Mouse (Mus musculus) heart, embryonic 11.5 days (tissue): ENCODE results near the gene Ooep. TPM values are rescaled to one million over a fixed set of nuclear protein-coding genes. Genes with fewer than 3 reads are reported as not detected.

ENCODE experiments used
- ATAC-seq: fragments of 200-750 bp; cut with Nextera tagmentation; replicated peaks from 2 replicates; pipeline ENCODE4 v1.8.0; 2017; ENCODE audit warnings: moderate library complexity; ENCODE audit not compliant: insufficient number of reproducible peaks, low FRiP score, low TSS enrichment
- H3K27ac ChIP-seq: fragments of 300-500 bp; sonication (generic); 2 replicates; pipeline ENCODE4 v1.5.1; 2014; ENCODE audit warnings: mild to moderate bottlenecking, low read depth, low read length
- H3K27me3 ChIP-seq: fragments of 300-500 bp; sonication (generic); 2 replicates; pipeline ENCODE4 v1.6.1; 2014; ENCODE audit warnings: mild to moderate bottlenecking, low read length, mixed read lengths; ENCODE audit not compliant: control insufficient read depth, insufficient read depth
- H3K36me3 ChIP-seq: fragments of 300-500 bp; sonication (generic); 2 replicates; pipeline ENCODE4 v1.6.1; 2014; ENCODE audit warnings: mild to moderate bottlenecking, low read length, moderate library complexity, mixed read lengths; ENCODE audit not compliant: control insufficient read depth, insufficient read depth
- H3K4me1 ChIP-seq: fragments of 300-500 bp; sonication (generic); 2 replicates; pipeline ENCODE4 v1.6.1; 2014; ENCODE audit warnings: low read length; ENCODE audit not compliant: control insufficient read depth, insufficient read depth
- H3K4me2 ChIP-seq: fragments of 300-500 bp; sonication (generic); 2 replicates; pipeline ENCODE4 v1.6.1; 2014; ENCODE audit warnings: mild to moderate bottlenecking, moderate library complexity
- H3K4me3 ChIP-seq: fragments of 300-500 bp; sonication (generic); 2 replicates; pipeline ENCODE4 v1.5.1; 2014; ENCODE audit warnings: low read depth, low read length
- H3K9ac ChIP-seq: fragments of 300-500 bp; sonication (generic); 2 replicates; pipeline ENCODE4 v1.6.1; 2014; ENCODE audit warnings: mild to moderate bottlenecking, low read depth, low read length, moderate library complexity
- H3K9me3 ChIP-seq: fragments of 300-500 bp; sonication (generic); replicated peaks from 2 replicates; pipeline ENCODE4 v1.6.1; 2016; ENCODE audit warnings: low read length; ENCODE audit not compliant: control insufficient read depth
- WGBS: fragments of 180-500 bp; shearing (Covaris S2); extraction: QIAGEN DNeasy Blood & Tissue Kit; methylation state at CpG from one replicate; pipeline ENCODE4 v1.1.7; 2014; ENCODE audit not compliant: insufficient replicate concordance; 5-methylcytosine and 5-hydroxymethylcytosine counted together
- polyA plus RNA-seq: library from polyadenylated mRNA; unstranded; fragments of >200 nt; fragmentation: Nextera tagmentation; extraction: Ambion mirVana; gene quantifications from 2 replicates; pipeline ENCODE4 v1.2.1, GENCODE M21; 2014

Gene Ooep
- 0.77 and 0.99 TPM in 2 replicates for polyA plus RNA-seq

GRCm38 (mm10) chr9:78378113-78378785 lies at the start of gene Ooep:
TSS of gene Ooep (minus strand) at chr9:78378725.
- no peak; the same call in 1 of the 2 replicates for ATAC-seq
- Histone ChIP-seq H3K27me3 (peaks cover 5% of the 10 kb centered on the region; the same call in 1 of the 2 replicates), H3K4me1 (peaks cover 2% of the 10 kb centered on the region; the same call in 1 of the 2 replicates), H3K36me3 (no peaks in the 10 kb centered on the region), H3K27ac (no peak within 1 kb of the TSS), H3K4me3 (peak within 1 kb of the TSS; percentile 37), H3K9me3 (no peaks in the 10 kb centered on the region), H3K9ac (peak within 1 kb of the TSS; percentile 54), H3K4me2 (peak within 1 kb of the TSS; percentile 75)
- WGBS: 7% methylated on average over 15 of the region's 23 CpGs

- Histone ChIP-seq H3K27ac (no peak overlapping the region), H3K4me3 (no peak overlapping the region), H3K4me2 (no peak overlapping the region), H3K27me3 (no peaks in the 10 kb centered on the region; the same call in 1 of the 2 replicates), H3K9ac (no peak overlapping the region), H3K36me3 (no peaks in the 10 kb centered on the region), H3K4me1 (peaks cover 6% of the 10 kb centered on the region; the same call in 1 of the 2 replicates), H3K9me3 (no peaks in the 10 kb centered on the region)
- ATAC-seq: no peak
- WGBS: 56% methylated on average over 6 of the region's 6 CpGs
These were observed 49.7 kb upstream of the Ooep start for GRCm38 (mm10) chr9:78428185-78428584.

DNA sequence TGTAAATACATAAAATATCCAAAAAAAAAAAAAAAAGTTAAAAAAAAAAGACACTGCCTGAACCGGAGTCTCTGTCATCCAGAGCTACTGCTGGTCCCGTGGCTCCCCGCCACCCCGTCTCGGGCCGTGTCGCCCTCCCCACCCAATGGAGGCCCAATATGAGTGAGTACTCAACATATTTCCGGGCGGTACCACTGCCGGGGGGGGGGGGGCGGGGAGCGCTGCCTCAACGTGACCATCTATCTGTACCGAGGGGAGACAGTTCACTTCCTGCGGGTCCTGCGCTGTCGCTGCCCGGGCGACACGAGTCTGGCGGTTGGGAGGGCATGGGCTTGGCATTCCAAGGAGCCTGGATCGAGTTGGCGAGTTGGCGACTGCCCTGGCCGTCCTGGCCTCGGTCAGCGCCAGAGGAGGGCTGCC lies 48.8 kb upstream of the Ooep start:
- ATAC-seq: no peak
- WGBS: 5% methylated on average over 26 of the region's 27 CpGs

DNA sequence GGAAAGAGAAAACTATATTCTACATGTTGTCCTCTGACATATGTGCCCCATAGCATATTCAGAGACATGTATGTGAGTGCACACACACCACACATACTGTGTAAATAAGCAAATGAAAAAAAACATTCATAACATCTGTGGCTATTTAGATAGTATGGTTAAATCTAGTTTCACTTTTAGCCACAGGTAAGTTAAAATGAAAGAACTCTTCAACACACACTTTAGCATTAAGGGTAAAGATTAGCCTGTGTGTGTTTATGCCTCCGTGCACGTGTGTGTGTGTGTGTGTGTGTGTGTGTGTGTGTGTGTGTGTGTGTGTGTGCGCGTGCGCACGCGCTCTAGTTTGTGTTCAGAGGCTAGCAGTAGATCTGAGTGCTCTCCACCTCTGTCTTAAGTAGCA lies 23.1 kb upstream of the Ooep start:
- Histone ChIP-seq H3K9ac (no peak overlapping the region), H3K36me3 (no peaks in the 10 kb centered on the region), H3K4me1 (no peaks in the 10 kb centered on the region), H3K4me2 (no peak overlapping the region), H3K27ac (no peak overlapping the region), H3K27me3 (peaks cover 8% of the 10 kb centered on the region), H3K4me3 (no peak overlapping the region), H3K9me3 (no peaks in the 10 kb centered on the region)
- ATAC-seq: no peak
- 93% methylated on average over 7 of the region's 7 CpGs for WGBS

More for the DNA sequence above, 48.8 kb upstream of the Ooep start:
- Histone ChIP-seq H3K9me3 (no peaks in the 10 kb centered on the region), H3K27me3 (no peaks in the 10 kb centered on the region; the same call in 1 of the 2 replicates), H3K4me1 (peaks cover 6% of the 10 kb centered on the region; the same call in 1 of the 2 replicates), H3K27ac (no peak overlapping the region), H3K4me2 (peak overlapping the region; percentile 75), H3K9ac (peak overlapping the region; percentile 53), H3K36me3 (no peaks in the 10 kb centered on the region), H3K4me3 (peak overlapping the region; percentile 41)

DNA sequence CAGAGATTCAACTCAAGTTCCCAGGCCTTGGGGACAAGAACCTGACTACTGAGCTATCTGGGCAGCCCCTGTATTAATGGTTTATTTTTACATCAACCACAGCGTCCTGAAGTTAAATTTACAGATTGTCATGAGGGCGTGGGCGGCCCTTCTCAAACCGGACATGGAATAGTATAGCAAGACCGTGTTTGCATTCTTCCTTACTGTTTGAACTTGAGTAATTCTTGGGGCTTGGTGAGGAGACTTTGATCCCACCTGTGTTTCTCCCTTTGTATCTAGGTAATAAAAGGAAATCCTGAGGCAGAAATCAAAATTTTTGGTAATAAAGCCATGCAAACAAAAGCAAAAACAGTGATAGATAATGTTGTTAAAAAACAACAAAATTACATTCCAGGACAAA lies 22.0 kb upstream of the Ooep start:
- H3K4me1 ChIP-seq: 0 out of 2 replicates have a peak, but pooled peaks cover 3% of the 10 kb centered on the region
- no peak overlapping the region for H3K9ac ChIP-seq
- no peak overlapping the region for H3K4me3 ChIP-seq
- no peak overlapping the region for H3K27ac ChIP-seq
- H3K9me3 ChIP-seq: no peaks in the 10 kb centered on the region
- 64% methylated on average over 5 of the region's 5 CpGs for WGBS
- H3K4me2 ChIP-seq: no peak overlapping the region
- ATAC-seq: no peak
- H3K36me3 ChIP-seq: no peaks in the 10 kb centered on the region
- H3K27me3 ChIP-seq: peaks cover 18% of the 10 kb centered on the region

- Histone ChIP-seq H3K4me3 (no peak overlapping the region), H3K9me3 (no peaks in the 10 kb centered on the region), H3K9ac (no peak overlapping the region), H3K4me1 (0 out of 2 replicates have a peak, but pooled peaks cover 3% of the 10 kb centered on the region), H3K4me2 (peak overlapping the region; percentile 64; the same call in 1 of the 2 replicates), H3K27me3 (peaks cover 48% of the 10 kb centered on the region), H3K27ac (no peak overlapping the region), H3K36me3 (no peaks in the 10 kb centered on the region)
- WGBS: 52% methylated on average over 9 of the region's 9 CpGs
- ATAC-seq: no peak
These were observed 18.0 kb upstream of the Ooep start for GRCm38 (mm10) chr9:78396517-78396916.

- H3K9me3 ChIP-seq: no peaks in the 10 kb centered on the region
- peak within 1 kb of the TSS; percentile 40 for H3K4me3 ChIP-seq
- H3K27ac ChIP-seq: no peak within 1 kb of the TSS
- peak; percentile 80 for ATAC-seq
- WGBS: 2% methylated on average over 92 of the region's 93 CpGs
- peak within 1 kb of the TSS; percentile 64 for H3K4me2 ChIP-seq
- H3K27me3 ChIP-seq: peaks cover 51% of the 10 kb centered on the region
- 0 out of 2 replicates have a peak, but pooled peaks cover 3% of the 10 kb centered on the region for H3K4me1 ChIP-seq
- H3K36me3 ChIP-seq: no peaks in the 10 kb centered on the region
- H3K9ac ChIP-seq: no peak within 1 kb of the TSS; the same call in 1 of the 2 replicates
These were observed 17.3 kb upstream of the Ooep start, which contains the start of gene Ddx43 for GRCm38 (mm10) chr9:78395630-78396351. TSS of gene Ddx43 (plus strand) at chr9:78395777.

- Histone ChIP-seq H3K36me3 (no peaks in the 10 kb centered on the region), H3K4me2 (peak overlapping the region; percentile 64; the same call in 1 of the 2 replicates), H3K4me3 (0 out of 2 replicates have a peak overlapping the region, but pooled peaks have one; percentile 40), H3K9me3 (no peaks in the 10 kb centered on the region), H3K9ac (no peak overlapping the region), H3K4me1 (0 out of 2 replicates have a peak, but pooled peaks cover 3% of the 10 kb centered on the region), H3K27me3 (peaks cover 51% of the 10 kb centered on the region), H3K27ac (no peak overlapping the region)
- ATAC-seq: no peak
- 27% methylated on average over 11 of the region's 11 CpGs for WGBS
These were observed 16.7 kb upstream of the Ooep start for GRCm38 (mm10) chr9:78395244-78395629.
